Mouse (Mus musculus): ENCODE data around the gene Ciart. TPM values are rescaled to one million over a fixed set of nuclear protein-coding genes. Genes with fewer than 3 reads are reported as not detected.
"Not testable (repeated sequence)": the region's sequence is repeated elsewhere in the genome, so short reads cannot be mapped to it uniquely, and the experiment has no call there.

The Ciart gene
- total RNA-seq, 4 experiments from 2014 or later, result 13.7 to 30.2 (median 21.4) TPM

GRCm38 (mm10) chr3:95901616-95902372, 19.7 kb upstream of the Ciart start:
- DNase-seq (ENCODE audit: low spot score in 2 of 2), result no peak

- no peak for DNase-seq (ENCODE audit: low spot score in 2 of 2)
Observed at GRCm38 (mm10) chr3:95899800-95900524, 17.9 kb upstream of the Ciart start.

GRCm38 (mm10) chr3:95895501-95895900, 13.4 kb upstream of the Ciart start:
- DNase-seq (ENCODE audit: low spot score in 2 of 2), result not testable (repeated sequence)

- DNase-seq (ENCODE audit: low spot score in 2 of 2), result no peak
Observed at GRCm38 (mm10) chr3:95894317-95895160, 12.5 kb upstream of the Ciart start.

- DNase-seq (ENCODE audit: low spot score in 2 of 2), result peak; percentile 95 to 98
Observed at GRCm38 (mm10) chr3:95893606-95894316, 11.7 kb upstream of the Ciart start, which contains the start of gene Aph1a. Aph1a (plus strand) TSS chr3:95893969.

- DNase-seq (ENCODE audit: low spot score in 2 of 2), result no peak
Observed at GRCm38 (mm10) chr3:95893126-95893525, 11.1 kb upstream of the Ciart start.

GRCm38 (mm10) chr3:95892066-95893052, 10.3 kb upstream of the Ciart start:
- peak in 1 of 2 experiments; percentile 18 for DNase-seq (ENCODE audit: low spot score in 2 of 2)

GRCm38 (mm10) chr3:95891211-95892065, 9.4 kb upstream of the Ciart start, which contains the start of gene BC028528:
BC028528 (minus strand) TSS chr3:95892005.
- no peak for DNase-seq (ENCODE audit: low spot score in 2 of 2)

- DNase-seq (ENCODE audit: low spot score in 2 of 2), result no peak
Observed at GRCm38 (mm10) chr3:95889664-95890063, 7.6 kb upstream of the Ciart start.

- DNase-seq (ENCODE audit: low spot score in 2 of 2), result no peak
Observed at GRCm38 (mm10) chr3:95887596-95887995, 5.5 kb upstream of the Ciart start.

- DNase-seq (ENCODE audit: low spot score in 2 of 2), result no peak
Observed at GRCm38 (mm10) chr3:95884400-95884799, 2.3 kb upstream of the Ciart start.

- peak; percentile 71 to 72 for DNase-seq (ENCODE audit: low spot score in 2 of 2)
Observed at GRCm38 (mm10) chr3:95882816-95883425, 870 bp upstream of the Ciart start.

GRCm38 (mm10) chr3:95879063-95879462, 3.0 kb downstream of the Ciart start:
- no peak for DNase-seq (ENCODE audit: low spot score in 2 of 2)

GRCm38 (mm10) chr3:95872048-95872447, 10.0 kb downstream of the Ciart start:
- DNase-seq (ENCODE audit: low spot score in 2 of 2), result no peak

- DNase-seq (ENCODE audit: low spot score in 2 of 2), result peak; percentile 77 to 79
Observed at GRCm38 (mm10) chr3:95871392-95871867, 10.6 kb downstream of the Ciart start, which contains the start of gene Mrps21. Mrps21 (minus strand) TSS chr3:95871519.

GRCm38 (mm10) chr3:95870976-95871375, 11.1 kb downstream of the Ciart start:
- DNase-seq (ENCODE audit: low spot score in 2 of 2), result no peak

- DNase-seq (ENCODE audit: low spot score in 2 of 2), result no peak
Observed at GRCm38 (mm10) chr3:95867408-95867807, 14.6 kb downstream of the Ciart start.

GRCm38 (mm10) chr3:95866071-95866470, 16.0 kb downstream of the Ciart start:
- DNase-seq (ENCODE audit: low spot score in 2 of 2), result no peak
